Mouse (Mus musculus) right cerebral cortex, postnatal 4 days (tissue): ENCODE results near the gene Nptxr.
"Not testable (repeated sequence)": the region's sequence is repeated elsewhere in the genome, so short reads cannot be mapped to it uniquely, and the experiment has no call there.

ENCODE experiments used
- DNase-seq: peaks from one replicate; pipeline ENCODE4 v3.0.0-alpha.2; 2022

Gene Nptxr

GRCm38 (mm10) chr15:79822265-79823199 lies 18.0 kb upstream of the Nptxr start:
- DNase-seq: peak; percentile 34

- no peak for DNase-seq
Measured at GRCm38 (mm10) chr15:79818325-79818724, 13.8 kb upstream of the Nptxr start.

DNA sequence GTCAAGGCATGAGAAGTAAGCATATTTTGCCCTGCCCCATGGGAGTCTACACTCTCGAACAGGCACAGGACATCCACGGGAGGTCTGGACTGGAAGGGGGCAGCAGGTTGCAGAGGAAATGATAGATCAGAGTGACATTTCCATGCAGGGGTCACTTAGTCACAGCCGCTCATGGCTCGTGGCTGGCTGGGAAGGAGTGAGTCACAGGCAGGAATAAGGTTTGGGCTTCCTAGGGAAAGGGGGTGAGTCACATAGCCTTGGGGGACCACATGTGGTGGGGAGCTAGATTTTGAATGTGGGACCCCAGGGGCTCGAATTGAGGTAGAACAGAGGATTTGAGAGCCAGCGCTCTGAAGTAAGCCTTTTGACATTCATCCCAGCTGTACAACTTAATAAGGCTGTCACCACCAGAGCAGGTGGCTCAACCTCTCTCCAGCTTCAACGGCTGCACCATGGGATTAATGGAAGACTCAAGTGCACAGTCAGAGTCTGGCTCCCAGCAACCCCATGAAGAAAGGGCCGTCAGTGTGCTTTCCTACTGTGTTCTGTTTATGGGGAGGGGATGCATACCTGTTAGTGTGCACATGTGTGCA lies 9.2 kb upstream of the Nptxr start:
- DNase-seq: no peak

GRCm38 (mm10) chr15:79812840-79813239 lies 8.3 kb upstream of the Nptxr start:
- DNase-seq: not testable (repeated sequence)

GRCm38 (mm10) chr15:79810997-79811396 lies 6.4 kb upstream of the Nptxr start:
- DNase-seq: no peak

- DNase-seq: no peak
Measured at GRCm38 (mm10) chr15:79810061-79810460, 5.5 kb upstream of the Nptxr start.

DNA sequence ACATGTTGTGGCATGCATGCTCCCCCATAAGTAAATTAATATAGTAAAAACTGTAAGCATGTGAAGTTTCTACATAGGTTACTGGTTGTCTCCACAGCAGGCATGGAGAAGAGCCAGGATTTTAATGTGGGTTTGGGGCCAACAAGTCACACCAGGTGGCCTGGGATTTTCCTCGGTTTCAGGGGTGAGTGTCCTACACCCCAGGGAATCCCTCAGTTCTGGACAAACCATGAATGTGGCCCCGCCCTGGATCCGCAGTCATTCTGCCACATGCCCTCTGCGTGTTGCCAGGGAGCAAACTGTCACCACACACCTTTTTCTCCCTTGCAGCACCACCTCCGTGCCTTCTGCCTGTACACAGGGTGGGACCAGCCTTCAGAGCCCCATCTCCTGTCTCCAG lies 4.1 kb upstream of the Nptxr start:
- no peak for DNase-seq

DNA sequence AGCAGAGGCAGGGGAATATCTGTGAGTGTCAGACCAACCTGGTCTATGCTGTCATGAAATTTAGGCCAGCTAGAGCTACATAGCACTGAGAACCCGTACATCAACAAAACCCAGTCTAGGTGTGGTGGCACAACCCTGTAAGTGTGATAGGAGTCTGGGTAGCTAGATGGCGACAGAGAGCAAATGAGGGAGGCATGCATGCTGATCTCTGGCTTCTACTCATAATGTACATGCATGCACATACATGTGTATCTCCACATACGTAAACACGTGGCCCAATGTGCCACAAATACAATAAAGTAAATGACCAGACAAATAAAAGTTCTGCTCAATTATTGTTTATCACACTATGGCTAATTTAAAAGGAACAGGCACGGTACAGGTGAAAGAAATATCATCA lies 3.5 kb upstream of the Nptxr start:
- peak; percentile 63 for DNase-seq

DNA sequence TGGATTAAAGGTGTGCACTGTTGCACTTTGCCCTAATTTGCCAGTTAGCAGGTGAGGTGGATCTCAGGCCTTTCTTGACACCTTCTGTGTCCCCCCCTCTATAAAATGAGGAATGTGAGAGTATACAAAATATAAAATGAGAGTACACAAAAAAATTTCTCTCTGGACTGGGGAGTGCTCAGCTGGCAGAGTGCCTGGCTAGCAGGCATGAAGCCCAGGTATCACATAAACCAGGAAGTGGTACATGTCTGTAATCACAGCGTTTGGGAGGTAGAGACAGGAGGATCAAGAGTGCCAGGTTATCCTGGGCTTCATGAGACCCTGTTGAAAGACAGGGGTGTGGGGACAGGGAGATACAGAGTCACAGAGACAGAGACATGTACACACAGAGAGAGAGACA lies 2.5 kb upstream of the Nptxr start:
- DNase-seq: no peak

DNA sequence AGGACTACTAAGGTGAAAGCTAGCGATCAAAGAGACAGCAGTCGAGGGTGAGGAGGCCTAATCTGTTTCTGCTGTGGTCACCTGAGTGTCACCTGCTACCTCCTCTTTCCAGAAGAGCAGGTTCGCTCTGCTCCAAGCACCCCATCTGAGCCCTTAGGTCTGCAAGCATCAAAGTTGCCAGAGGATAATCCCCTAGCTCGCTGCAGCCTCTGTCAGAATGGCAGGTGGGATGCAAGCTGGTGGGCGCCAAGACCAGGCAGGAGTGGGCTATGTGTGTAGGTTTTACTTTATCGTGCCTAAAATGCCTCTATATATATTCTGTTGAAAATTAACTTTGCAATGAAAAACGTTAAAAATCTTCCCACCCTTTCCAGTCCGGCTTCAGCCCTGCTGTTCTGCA lies 680 bp upstream of the Nptxr start:
- DNase-seq: no peak

DNA sequence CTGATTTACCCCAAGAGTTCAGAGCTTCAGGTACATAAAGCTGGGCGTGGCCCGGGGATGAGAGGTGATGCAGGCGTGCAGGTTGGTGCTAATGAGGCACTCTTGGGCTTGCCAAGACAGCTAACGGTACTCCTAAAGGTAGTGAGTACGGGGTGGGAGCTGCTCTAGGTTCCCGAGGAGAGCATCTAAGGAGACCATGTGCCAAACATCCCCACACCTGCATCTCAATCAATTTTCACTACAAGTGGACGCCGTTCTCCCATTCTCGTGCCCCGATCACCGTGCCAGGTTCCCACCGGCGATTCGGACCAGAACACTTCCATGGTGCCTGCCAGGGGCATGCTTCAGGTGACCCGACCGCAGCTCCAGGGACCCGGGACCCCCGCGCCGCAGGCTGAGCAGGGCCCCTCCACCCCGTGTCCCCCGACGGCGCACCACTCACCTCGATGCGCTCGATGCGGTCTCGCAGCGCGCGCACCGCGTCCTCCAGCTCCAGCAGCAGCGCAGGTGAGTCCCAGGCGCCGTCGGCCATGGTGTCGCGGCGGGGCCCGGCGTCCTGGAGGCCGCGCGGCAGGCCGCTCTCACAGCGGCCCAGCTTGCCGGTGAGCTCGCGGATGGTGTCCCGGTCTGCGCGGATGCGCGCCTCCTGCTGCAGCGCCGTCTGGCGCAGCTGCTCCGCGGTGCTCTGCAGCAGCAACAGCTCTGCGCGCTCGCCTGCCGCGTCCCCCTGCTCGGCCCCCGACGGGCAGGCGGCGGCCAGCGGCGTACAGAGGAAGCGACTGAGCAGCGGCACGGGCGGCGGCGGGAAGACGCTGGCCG lies 824 bp downstream of the Nptxr start:
- DNase-seq: peak; percentile 34

DNA sequence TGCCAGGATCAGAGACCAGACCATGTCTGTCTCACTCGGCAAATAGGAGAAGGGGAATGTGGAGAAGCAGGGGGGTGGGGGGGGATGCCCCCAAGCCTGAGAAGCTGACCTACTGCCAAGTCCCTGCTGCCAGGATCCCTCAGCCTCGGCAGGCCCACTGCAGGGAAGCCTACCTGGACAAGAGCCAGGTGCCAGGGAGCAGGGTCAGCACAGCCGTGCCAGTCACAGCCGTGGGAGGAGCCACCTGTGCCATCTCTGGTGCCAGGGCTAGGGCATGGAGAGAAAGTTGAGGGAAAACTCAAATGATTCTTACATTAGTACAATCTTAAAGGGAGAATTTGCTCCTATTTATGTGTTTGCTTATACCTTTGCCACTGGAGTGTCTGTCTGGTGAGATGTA lies 2.3 kb downstream of the Nptxr start:
- no peak for DNase-seq

GRCm38 (mm10) chr15:79801646-79802045 lies 2.9 kb downstream of the Nptxr start:
- DNase-seq: no peak

GRCm38 (mm10) chr15:79800701-79801100 lies 3.9 kb downstream of the Nptxr start:
- DNase-seq: no peak

- no peak for DNase-seq
Measured at GRCm38 (mm10) chr15:79798591-79798990, 6.0 kb downstream of the Nptxr start.

GRCm38 (mm10) chr15:79797680-79798079 lies 6.9 kb downstream of the Nptxr start:
- no peak for DNase-seq

DNA sequence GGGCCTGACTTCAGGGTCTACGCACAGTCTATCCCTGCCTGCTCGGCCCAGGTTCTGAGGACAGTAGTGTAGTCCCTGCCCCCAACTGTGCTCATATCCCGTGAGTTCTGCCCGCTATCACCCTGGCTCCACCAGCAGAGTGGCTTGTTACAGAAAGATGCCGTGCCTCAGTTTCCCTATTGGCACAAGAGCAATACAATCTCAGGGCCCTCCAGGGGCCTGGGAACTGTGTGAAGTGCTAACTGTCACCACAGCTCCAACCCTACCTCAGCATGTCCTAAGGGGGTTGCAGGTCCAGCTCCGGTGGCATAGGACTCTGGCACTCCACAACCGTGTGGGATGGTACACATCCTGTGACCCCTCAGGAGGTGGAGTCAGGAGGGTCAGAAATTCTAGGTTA lies 7.5 kb downstream of the Nptxr start:
- DNase-seq: no peak

- peak; percentile 48 for DNase-seq
Measured at GRCm38 (mm10) chr15:79796256-79796655, 8.3 kb downstream of the Nptxr start.

- DNase-seq: no peak
Measured at GRCm38 (mm10) chr15:79794173-79794572, 10.4 kb downstream of the Nptxr start.

DNA sequence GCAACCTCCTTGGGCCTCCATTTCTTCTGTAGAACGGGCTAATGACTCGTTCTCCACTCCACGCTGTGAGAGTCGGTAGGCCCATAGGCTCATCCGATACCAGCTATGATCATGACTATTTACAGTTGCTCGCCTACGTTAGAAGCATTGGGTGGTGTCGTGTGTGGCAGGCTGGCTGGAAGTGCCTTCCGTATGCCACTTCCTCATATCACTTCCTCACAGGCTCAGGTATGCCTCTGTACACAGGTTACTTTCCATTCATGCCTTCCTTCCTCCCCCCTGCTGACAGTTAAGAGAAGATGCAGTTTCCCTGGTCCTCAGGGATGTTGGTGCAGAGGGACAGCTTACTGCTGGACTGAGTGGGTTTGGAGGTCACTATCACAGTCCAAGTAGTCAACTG lies 11.5 kb downstream of the Nptxr start:
- no peak for DNase-seq

- peak; percentile 28 for DNase-seq
Measured at GRCm38 (mm10) chr15:79792455-79792854, 12.1 kb downstream of the Nptxr start.

GRCm38 (mm10) chr15:79791502-79791901 lies 13.1 kb downstream of the Nptxr start:
- no peak for DNase-seq

- DNase-seq: no peak
Measured at GRCm38 (mm10) chr15:79790905-79791304, 13.7 kb downstream of the Nptxr start.

DNA sequence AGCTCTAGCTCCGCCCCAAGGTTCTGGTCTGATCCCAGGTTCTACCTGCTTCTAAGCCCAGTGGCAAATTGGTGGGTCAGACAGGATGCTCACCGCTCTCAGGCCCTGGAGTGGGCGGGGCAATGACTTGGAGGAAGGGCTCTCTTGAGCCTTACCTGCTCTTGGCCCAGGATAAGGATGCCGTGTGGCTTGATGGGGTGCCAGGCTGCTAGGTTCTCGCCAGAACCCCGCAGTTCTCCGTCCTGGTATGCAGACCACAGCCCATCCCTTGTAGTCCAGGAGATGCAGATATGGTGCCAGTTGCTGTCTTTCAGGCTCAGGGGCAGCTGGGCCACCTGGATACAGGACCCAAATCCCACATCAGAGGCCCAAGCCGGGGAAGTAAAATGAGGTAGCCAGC lies 14.5 kb downstream of the Nptxr start:
- DNase-seq: no peak
